Mouse (Mus musculus) kidney, postnatal 4 days (tissue): ENCODE results near the gene Gm13275.
"Not testable (repeated sequence)": the region's sequence is repeated elsewhere in the genome, so short reads cannot be mapped to it uniquely, and the experiment has no call there.

Experiments used
- DNase-seq, 2 experiments: peaks; one replicate each; pipeline ENCODE4 v3.0.0; 2021; ENCODE audit warnings: mixed read lengths in 2 of 2

The Gm13275 gene

DNA sequence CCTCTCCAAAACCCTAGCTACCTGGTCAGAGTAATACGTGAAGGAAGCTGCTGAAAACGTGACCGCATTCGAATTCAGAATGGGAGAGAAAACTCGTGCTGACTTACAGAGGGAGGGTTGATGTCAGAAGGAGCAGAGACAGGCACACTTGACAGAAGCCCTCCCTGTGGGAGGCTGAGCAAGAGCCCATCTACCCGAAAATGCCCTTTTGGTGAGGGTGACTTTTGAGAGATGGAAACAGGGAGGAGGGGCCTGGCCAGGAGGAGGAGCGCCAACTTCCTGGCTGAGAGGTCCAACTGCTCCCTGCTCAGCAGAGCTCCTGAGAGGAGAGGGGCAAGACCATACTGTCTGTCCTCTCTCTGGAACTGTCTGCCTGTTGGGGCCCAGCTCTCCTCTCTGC, 5.1 kb downstream of the Gm13275 start, which contains the start of gene Gm13285:
Gene Gm13285 (plus strand): TSS at position 301 of the 400 bp plus-strand sequence.
- DNase-seq, result not testable (repeated sequence)

DNA sequence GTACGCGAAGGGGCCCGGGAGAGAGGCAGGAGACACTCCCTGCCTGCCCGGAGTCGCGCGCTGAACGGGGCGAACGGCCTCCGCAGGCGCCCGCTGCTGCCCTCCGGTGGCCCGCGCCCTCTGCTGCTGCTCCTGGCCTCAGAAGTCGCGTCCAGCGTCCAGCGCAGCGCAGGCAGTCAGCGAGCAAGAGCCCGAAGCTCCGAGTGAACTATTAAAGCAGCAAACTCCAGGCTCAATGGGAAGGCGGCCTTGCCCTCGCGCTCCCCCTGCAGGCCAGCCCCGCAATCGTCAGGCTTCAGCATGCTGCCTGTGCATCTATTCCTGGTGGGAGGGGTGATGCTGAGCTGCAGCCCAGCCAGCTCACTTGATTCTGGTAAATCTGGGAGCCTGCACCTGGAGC, 8.7 kb downstream of the Gm13275 start, which contains the start of gene Gm13287:
Gene Gm13287 (plus strand): TSS at position 301 of the 400 bp plus-strand sequence.
- DNase-seq, result not testable (repeated sequence)

DNA sequence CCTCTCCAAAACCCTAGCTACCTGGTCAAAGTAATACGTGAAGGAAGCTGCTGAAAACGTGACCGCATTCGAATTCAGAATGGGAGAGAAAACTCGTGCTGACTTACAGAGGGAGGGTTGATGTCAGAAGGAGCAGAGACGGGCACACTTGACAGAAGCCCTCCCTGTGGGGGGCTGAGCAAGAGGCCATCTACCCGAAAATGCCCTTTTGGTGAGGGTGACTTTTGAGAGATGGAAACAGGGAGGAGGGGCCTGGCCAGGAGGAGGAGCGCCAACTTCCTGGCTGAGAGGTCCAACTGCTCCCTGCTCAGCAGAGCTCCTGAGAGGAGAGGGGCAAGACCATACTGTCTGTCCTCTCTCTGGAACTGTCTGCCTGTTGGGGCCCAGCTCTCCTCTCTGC, 10.9 kb downstream of the Gm13275 start, which contains the start of gene Gm13288:
Gene Gm13288 (plus strand): TSS at position 301 of the 400 bp plus-strand sequence.
- DNase-seq, result not testable (repeated sequence)

DNA sequence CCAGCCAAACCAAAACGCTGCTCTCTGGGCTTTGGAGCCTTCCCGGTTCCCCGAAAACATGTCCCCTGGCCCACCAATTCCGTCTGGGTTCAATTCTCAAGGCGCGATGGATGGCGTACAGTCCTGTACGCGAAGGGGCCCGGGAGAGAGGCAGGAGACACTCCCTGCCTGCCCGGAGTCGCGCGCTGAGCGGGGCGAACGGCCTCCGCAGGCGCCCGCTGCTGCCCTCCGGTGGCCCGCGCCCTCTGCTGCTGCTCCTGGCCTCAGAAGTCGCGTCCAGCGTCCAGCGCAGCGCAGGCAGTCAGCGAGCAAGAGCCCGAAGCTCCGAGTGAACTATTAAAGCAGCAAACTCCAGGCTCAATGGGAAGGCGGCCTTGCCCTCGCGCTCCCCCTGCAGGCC, 11.5 kb downstream of the Gm13275 start:
- DNase-seq, result peak; percentile 47 to 68

DNA sequence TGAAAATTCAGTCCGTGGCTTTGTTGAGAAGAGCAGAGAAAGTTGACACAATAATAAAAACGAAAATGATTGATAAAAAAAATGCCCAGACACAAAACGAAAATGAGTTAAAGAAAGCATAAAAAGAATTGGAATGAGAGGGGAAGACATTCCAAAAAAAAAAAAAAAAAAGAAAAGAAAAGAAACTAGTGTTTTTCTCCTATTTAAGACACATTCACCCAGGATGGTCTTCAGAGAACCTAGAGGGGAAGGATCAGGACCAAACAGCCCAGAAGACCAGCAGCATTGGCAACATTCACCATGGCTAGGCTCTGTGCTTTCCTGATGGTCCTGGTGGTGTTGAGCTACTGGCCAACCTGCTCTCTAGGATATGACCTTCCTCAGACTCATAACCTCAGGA, 21.6 kb downstream of the Gm13275 start, which contains the start of gene Ifna7:
Gene Ifna7 (plus strand): TSS at position 301 of the 400 bp plus-strand sequence.
- DNase-seq, result no peak

DNA sequence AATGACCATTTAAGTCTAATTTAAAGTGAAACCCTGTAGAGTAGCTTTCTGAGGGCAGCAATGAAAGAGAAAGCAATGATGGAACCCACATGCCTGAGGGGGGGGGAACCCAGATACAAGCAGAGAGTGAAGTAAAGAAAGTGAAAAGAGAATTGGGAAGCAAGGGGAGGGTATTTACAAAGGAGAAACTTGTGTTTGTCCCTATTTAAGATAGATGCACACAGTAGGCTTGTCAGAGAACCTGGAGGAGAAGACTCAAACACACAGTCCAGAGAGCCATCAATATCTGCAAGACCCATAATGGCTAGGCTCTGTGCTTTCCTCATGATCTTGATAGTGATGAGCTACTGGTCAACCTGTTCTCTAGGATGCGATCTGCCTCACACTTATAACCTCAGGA, 25.4 kb downstream of the Gm13275 start, which contains the start of gene Ifna11:
Gene Ifna11 (plus strand): TSS at position 301 of the 400 bp plus-strand sequence.
- no peak for DNase-seq

DNA sequence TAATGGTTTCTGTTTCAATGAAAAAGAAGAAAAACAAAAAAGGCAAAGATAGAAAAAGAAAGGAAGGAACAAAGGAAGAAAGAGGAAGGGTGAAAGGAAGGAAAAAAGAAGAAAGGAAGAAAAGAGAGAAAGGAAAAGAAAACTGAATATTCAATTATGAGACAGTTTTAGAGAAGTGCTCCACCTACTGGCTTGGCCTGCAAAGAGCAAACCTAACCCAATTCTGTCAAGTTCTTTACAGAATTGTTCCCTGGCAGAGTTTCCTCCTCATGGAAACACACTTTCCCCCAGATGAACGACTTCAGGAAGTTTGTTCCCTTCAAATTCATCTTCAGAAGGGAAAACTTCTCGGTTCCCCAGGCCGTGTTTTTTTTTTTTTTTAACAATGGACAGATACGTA, 28.7 kb downstream of the Gm13275 start:
- DNase-seq, result peak; percentile 17 to 27

DNA sequence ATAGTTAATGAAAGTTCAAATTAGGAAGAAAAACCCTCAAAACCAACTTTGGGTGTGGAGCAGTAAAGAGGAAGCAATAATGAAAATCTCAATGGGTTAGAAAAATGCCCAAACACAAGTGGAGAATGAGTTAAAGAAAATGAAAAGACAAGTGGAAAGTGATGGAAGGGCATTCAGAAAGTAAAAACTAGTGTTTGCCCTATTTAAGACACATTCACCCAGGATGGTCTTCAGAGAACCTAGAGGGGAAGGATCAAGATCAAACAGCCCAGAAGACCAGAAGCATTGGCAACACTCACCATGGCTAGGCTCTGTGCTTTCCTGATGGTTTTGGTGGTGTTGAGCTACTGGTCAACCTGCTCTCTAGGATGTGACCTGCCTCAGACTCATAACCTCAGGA, 32.8 kb downstream of the Gm13275 start, which contains the start of gene Ifna6:
Gene Ifna6 (plus strand): TSS at position 301 of the 400 bp plus-strand sequence.
- not testable (repeated sequence) for DNase-seq

DNA sequence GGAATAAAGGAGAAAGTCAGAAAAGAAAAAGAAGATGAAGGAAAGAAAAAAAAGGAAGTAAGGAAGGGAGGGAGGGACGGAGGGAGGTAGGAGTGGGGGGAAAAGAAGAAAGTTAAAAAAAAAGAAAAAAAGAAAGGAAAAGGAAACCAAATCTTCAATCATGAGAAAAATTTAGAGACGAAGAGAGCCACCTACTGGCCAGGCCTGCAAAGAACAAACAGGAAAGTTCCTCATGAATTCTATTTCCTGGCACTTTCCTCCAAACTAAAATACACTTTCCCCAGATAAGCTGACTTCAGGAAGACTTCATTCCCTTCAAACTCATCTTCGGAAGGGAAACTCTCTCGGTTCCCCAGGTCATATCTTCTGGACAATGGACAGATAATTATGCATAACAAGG, 36.2 kb downstream of the Gm13275 start:
- DNase-seq, result peak; percentile 39 to 54

DNA sequence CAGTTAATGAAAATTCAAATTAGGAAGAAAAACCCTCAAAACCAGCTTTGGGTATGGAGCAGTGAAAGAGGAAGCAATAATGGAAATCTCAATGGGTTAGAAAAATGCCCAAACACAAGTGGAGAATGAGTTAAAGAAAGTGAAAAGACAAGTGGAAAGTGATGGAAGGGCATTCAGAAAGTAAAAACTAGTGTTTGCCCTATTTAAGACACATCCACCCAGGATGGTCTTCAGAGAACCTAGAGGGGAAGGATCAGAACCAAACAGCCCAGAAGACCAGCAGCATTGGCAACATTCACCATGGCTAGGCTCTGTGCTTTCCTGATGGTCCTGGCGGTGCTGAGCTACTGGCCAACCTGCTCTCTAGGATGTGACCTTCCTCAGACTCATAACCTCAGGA, 40.9 kb downstream of the Gm13275 start, which contains the start of gene Ifna5:
Gene Ifna5 (plus strand): TSS at position 301 of the 400 bp plus-strand sequence.
- not testable (repeated sequence) for DNase-seq

DNA sequence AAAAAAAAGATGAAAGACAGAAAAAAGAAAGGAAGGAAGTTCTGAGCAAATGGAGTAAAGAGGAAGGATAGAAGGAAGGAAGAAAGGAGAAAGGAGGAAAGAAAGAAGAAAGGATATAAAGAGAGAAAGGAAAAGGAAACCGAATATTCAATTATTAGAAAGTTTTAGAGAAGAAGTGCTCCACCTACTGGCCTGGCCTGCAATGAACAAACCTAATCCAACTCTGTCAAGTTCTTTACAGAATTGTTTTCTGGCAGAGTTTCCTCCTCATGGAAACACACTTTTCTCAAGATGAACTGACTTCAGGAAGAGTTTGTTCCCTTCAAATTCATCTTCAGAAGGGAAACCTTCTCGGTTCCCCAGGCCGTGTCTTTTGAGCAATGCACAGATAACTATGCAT, 44.5 kb downstream of the Gm13275 start:
- DNase-seq, result peak; percentile 27 to 29

DNA sequence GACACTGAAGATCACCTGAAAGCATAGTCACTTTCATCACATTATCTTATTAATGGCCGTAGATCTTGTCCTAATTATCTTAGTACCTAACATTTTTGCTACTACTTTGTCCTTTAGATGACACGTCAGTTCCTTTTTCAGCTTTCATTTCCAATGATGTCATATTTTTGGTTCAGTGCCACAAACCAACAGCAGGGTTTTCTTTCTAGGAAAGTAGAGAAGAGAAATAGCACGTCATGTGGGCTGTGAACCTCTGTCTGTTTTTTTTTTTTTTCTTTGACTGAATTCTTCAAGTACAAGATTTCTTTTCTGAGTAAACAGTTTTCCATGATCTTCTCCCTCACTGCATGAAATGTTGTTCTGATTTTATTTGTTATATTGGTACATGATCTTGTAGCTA, 45.8 kb downstream of the Gm13275 start:
- DNase-seq, result no peak

DNA sequence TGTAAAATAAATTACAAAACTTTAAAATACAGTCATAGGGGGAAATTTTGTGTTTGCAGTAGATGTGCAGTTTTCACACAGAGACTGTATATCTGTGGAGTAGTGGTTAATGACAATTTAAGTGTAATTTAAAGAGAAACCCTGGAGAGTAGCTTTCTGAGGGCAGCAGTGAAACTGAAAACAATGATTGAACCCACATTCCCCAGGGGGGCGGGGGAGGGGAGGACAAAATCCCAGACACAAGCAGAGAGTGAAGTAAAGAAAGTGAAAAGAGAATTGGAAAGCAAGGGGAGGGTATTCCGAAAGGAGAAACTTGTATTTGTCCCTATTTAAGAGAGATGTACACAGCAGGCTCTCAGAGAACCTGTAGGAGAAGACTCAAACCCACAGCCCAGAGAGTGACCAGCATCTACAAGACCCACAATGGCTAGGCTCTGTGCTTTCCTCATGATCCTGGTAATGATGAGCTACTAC, 47.2 kb downstream of the Gm13275 start, which contains the start of gene Ifna4:
Gene Ifna4 (plus strand): TSS at position 424 of the 474 bp plus-strand sequence.
- DNase-seq, result no peak
